Mouse (Mus musculus) left cerebral cortex, postnatal 10 days (tissue): ENCODE measurements around the gene Gpr108. TPM values are rescaled to one million over a fixed set of nuclear protein-coding genes. Genes with fewer than 3 reads are reported as not detected.

ENCODE experiments used
- microRNA-seq: library from miRNA; unstranded; fragments of <30 nt; microRNA quantifications from one replicate; pipeline ENCODE4 v1.2.0, GENCODE M21; 2022
- total RNA-seq, 2 experiments: library from RNA; stranded (reverse); gene quantifications; 2 replicates each; pipeline ENCODE4 v1.2.3; 2021

Gpr108 gene
- total RNA-seq, 2 experiments from 2014 or later = 14.8 to 15.9 TPM

Small RNA genes within 50 kb of the gene (microRNA-seq; reads per million reads assigned to microRNA genes)
- gene Mir6978 = not detected

Other genes with a start within 250 kb of the Gpr108 start
- not detected for gene Pspn, start 248.4 kb downstream of the Gpr108 start, total RNA-seq
- 10 to 100 TPM; 47.2 to 51.3 TPM for gene Gtf2f1, start 237.2 kb downstream of the Gpr108 start, total RNA-seq
- under 1 TPM in 1 of 2 experiments, not detected in 1; 0.51 TPM for gene Gm17949, start 237.0 kb downstream of the Gpr108 start, total RNA-seq
- 100 to 1,000 TPM; 118 to 122 TPM for gene Khsrp, start 216.9 kb downstream of the Gpr108 start, total RNA-seq
- under 1 TPM in 1 of 2 experiments, not detected in 1; 0.28 TPM for gene Slc25a41, start 206.8 kb downstream of the Gpr108 start, total RNA-seq
- under 1 TPM in 1 of 2 experiments, not detected in 1; 0.47 TPM for gene Crb3, start 189.3 kb downstream of the Gpr108 start, total RNA-seq
- 100 to 1,000 TPM; 325 to 326 TPM for gene Slc25a23, start 188.6 kb downstream of the Gpr108 start, total RNA-seq
- 1 to 10 TPM; 1.4 to 1.6 TPM for gene Dennd1c, start 169.9 kb downstream of the Gpr108 start, total RNA-seq
- 100 to 1,000 TPM; 519 to 556 TPM for gene Tubb4a, start 160.7 kb downstream of the Gpr108 start, total RNA-seq
- under 1 TPM; 0.43 to 0.55 TPM for gene Tnfsf9, start 143.1 kb downstream of the Gpr108 start, total RNA-seq
- gene Cd70, start 98.7 kb downstream of the Gpr108 start, total RNA-seq = not detected
- gene Tnfsf14, start 54.3 kb downstream of the Gpr108 start, total RNA-seq = not detected
- under 1 TPM; 0.62 to 0.67 TPM for gene C3, start 20.3 kb downstream of the Gpr108 start, total RNA-seq
- gene Trip10, start 1.0 kb upstream of the Gpr108 start, total RNA-seq = 1 to 10 TPM; 4.6 to 6.7 TPM
- gene Vav1, start 30.7 kb upstream of the Gpr108 start, total RNA-seq = 1 to 10 TPM; 3.6 to 4.3 TPM
- gene Adgre1, start 110.2 kb upstream of the Gpr108 start, total RNA-seq = 10 to 100 TPM in 1 of 2 experiments, 1 to 10 TPM in 1; 5.8 to 10.4 TPM